Mouse (Mus musculus) frontal cortex, postnatal 14 days (tissue): ENCODE results near the gene Tmem95.
"Not testable (repeated sequence)": the region's sequence is repeated elsewhere in the genome, so short reads cannot be mapped to it uniquely, and the experiment has no call there.

ENCODE experiments used
- DNase-seq, 2 experiments: peaks; one replicate each; pipeline ENCODE4 v3.0.0; 2022; ENCODE audit warnings: low spot score in 2 of 2

Tmem95 gene

DNA sequence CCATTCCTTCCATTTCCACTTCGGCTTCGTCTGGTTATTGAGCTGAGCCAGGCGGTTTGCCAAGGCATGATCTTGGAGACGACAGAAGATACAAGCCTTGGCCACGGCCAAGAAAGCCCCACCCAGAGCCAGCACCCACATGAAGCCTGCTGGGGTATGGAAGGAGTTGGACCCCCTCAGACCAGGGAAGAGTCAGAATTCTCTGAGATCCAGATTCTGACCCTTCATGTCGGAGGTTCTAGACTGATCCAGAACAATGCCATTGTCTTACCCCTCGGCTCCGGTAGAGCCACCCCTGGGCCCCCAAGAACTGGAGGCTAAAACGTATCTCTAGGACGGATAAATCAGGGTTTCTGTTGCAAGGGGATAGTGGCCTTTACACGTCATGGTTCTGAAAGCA, at the start of gene Tmem95:
Gene Tmem95, minus strand, starts transcription at position 141 of the 400 bp plus-strand sequence.
- no peak for DNase-seq

DNA sequence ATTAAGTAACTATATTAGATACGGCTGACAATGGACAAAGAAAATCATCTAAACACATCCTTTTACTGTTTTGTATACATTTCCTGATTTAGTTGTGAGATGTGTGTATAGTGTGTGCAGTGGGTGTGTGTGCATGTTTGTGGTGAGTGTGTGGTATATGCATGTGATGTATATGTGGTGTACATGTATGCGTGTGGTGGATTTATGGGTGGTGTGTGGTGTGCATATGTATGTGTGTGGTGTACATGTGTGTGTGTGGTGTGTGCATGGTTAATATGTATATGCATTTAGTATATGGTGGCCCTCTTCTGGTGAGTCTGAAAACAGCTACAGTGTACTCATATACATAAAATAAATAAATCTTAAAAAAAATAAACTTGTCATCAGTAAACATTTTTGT, 49.7 kb upstream of the Tmem95 start:
- DNase-seq = no peak

DNA sequence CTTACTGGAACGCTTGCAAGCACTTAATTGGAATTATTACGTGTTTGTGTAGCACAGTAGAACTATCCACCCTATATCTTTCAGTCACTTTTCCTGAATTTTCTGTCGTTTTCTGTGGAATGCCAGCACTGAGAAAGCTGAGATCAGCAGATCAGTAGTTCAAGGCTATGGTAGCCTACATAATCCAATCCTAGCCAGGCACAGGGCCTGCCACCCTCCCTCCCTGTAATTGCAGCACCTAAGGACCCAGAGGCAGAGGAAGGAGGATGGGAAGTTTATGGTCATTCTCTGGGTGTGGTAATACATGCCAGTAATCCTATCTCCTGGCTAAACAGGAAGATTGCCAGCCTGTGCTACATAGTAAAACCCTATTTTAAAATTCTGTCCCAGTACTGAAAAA, 45.0 kb upstream of the Tmem95 start:
- DNase-seq = no peak

DNA sequence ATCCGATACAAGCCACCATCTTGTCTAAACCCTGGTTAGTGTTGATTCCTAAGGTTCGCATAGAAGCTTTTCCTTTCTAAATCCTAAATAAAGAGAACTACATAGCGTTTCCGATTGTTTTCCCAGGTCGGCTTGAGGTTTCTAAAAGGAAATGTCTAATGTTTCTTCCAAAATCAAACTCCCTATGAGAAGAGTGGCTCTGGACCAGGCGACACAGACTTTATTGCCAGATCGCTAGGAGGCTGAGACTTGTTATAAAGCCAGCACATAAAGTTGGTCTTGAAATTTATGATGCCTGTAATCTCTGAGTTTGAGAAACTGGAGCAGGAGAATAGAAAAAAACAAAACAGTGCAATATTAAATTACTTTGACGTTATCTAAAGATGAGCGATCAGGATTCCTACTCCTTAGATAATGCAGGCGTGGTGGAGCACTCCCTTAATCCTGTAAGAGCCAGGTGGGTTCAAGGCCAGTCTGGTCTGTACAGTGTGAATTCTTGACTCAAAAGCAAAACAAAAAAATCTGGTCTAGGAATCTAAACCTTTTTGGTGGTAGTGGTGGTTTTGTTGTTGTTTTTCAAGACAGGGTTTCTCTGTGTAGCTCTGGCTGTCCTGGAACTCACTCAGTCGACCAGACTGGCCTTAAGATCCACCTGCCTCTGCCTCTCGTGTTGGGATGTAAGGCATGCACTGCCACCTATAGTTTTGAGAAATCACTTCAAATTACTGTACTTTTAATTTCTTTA, 44.4 kb upstream of the Tmem95 start:
- DNase-seq = no peak

DNA sequence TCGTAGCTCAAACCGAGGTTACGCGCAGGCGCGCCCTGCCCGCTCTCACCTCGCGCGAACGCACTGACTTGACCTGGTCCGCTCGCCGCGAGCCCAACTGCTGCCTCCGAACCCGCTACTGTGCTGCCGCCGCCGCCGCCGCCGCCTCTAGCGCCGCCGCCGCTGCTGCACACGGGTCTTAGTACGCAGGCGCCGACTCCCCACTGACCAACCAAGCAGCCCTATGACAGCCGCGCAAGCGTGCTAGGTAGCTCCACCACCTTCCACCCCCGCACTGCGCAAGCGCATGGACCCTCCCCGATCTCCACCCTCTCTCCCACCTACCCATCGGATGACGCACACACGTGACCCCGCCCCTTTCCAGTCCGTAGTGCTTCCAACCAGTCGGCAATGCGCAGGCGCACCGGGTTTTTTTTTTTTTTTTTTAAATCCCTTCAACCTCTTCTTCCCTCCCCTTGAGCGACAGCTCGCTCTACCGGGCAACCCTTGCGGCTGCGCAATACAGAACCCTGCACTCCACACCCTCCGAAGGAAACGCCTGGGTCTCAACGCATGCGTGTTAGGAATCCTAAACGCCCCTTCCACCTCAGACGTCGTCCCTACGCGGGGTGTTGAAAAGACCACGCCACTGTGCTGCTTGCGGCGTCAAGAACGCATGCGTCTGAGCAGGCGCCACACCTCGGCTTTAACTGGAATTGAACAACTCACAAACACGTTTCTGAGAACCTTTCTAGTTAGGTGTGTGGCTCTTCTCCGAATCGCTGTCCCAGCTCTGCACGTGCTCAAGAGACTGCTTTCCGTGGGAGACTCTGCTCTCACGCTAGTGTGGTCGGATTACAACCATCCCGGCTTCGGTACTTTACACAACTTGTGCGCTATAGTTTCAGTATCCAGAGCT, 43.5 kb upstream of the Tmem95 start, which contains the start of gene Eif5a:
Gene Eif5a, minus strand, starts transcription at position 845 of the 898 bp plus-strand sequence.
- DNase-seq = peak; percentile 100

DNA sequence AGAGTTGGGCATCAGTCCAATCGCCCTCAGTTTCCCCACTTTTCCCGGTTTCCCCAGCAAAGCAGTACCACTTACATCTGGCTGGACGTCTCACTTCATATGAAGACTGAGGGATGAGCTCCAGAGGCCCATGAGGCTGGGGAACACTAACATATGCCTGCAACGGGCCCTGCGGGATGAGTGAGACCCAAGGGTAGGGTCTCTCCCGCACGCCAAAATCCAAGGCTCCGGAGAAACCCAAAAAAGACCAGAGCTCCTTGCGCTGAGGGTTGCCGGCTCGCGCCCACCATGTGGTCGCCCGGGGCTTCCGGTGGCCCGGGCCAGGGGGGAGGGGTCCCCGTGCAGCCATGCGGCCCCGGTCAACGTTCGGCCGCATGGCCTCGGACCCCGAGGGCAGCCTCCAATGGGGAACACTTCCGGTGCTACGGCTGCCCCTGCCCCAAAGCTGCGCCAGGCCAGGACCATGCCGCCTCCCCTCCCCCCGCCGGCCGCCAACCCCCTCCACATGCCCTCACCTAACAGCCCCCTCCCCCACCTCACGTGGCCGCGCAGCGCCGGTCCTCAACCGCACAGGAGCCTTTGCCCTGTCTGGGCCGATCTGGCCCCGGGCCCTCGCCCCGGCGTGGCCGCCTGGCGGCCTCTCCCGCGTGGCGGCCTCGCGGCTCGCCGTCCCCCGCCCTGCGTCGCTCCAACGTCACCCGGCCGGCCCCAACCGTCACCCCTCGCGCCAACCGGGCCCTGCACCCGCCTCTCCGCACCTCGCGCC, 42.6 kb upstream of the Tmem95 start:
- peak in 1 of 2 experiments; percentile 36 for DNase-seq

DNA sequence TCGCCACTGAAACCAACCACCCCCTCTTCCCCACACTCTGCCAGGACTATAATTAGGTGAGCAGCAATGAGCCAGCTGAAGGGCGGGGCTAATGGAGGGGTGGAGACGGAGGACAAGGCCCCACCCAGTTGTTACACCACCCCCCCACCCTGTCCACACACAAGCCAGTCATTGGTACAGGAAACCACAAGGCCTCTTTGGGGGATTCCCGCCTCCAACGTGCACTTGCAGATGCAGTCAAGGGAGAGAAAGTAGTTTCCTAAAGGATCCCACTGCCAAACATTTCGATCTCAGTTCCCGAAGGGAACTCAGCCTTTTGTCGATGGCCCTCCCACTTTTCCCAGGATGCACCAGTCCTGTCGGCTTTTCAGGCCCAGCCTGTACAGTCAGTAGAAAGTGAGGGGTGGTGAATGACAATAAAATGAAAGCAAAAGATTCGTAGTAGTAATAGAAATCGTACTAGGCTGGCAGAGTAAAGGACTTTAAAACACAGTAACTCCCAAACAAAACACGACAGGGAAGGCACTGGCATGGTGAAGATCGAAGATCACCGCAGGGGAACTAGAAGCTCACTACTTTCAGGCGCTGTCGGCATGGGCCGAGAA, 41.9 kb upstream of the Tmem95 start:
- DNase-seq = peak in 1 of 2 experiments; percentile 25

DNA sequence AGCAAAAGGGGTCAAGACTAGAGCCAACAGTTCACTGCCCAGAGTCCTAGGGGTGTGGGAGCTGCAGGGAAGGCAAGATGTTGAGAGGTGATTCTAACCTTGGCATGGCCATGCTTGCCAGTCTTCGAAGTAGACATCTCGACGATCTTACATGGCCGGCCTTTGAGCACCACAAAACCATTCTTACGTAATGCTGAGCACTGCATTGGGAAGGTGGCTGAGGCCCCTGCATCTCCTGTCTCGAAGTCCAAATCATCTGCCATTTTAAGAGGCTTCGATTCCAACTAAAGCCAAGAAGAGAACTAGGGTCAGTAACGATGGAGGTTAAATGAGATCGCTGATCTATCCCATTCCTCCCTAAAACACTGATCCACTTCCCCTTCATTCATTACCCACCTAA, 41.2 kb upstream of the Tmem95 start:
- DNase-seq = no peak

DNA sequence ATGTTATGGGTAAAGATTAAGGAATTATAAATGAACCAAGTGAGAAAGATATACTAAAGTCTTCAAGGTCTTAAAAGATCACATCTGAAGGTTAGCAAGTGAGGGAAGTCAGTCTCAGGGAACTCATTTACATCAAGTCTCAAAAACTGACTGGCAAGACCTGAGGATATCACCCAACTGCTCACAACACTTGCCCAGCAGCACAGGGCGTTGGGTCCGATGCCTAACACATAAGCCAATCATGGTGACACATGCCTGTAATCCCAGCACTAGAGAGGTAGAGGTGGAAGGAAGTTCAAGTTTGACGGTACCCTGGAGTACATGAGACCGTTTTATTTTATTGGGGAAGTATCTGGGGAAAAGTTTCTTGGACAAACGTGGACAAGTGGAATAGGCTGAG, 40.3 kb upstream of the Tmem95 start:
- no peak for DNase-seq

DNA sequence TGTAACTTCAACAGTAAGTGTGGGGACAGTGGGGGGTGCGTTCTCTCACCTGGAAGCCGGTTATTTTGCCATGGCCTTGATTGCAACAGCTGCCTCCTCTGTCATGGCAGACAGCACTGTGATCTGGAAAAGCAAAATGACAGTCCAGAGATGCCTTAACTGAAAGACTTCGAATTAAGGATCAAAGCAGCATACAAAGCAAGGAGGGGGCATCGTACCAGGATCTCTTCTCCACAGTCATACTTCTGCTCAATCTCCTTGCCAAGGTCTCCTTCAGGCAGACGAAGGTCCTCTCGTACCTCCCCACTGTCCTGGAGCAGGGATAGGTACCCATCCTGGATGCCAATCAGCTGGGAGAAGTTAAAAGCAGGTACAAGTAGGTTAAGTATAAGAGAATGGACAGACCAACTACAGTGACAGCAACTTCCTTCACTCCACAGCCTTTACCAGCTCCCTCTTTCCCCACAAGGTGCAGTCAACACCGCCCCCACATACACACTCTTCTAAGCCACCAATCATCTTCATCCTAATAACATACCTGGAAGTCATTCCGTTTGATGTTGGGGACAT, 39.6 kb upstream of the Tmem95 start:
- DNase-seq = no peak

DNA sequence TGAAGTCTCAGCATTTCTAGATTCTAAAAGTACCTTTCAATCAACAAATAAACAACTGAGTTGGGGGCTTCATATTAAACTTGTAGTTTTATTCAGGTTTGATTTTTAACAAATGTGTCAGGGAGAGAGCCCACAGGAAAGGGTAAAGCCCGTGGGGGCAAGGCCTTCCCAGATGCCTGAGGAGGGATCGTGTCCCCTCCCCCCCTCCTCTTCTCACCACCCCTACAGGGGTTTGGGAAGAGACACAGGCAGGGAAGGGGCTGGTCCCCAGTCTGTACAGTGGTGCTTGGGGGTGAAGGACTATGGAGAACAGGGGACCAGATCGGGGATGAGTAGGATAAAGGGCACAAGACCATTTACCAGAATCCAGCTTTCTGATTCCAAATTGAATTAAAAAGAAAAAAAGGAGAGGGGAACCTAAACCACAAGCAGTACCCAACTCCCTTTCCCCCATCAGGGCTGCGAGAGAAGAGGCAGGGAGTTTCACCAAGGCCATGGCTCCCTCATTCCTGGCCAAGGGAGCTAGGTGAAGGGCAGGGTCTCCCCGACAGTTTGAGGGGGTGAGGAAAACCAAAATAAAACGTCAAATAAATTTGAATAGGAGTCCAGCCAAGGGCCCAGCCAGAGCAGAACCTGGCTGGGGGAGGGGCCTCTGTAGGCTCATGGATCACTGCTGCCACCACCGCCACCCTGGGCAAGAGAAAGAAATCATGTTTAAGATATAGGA, 39.0 kb upstream of the Tmem95 start:
- not testable (repeated sequence) for DNase-seq

DNA sequence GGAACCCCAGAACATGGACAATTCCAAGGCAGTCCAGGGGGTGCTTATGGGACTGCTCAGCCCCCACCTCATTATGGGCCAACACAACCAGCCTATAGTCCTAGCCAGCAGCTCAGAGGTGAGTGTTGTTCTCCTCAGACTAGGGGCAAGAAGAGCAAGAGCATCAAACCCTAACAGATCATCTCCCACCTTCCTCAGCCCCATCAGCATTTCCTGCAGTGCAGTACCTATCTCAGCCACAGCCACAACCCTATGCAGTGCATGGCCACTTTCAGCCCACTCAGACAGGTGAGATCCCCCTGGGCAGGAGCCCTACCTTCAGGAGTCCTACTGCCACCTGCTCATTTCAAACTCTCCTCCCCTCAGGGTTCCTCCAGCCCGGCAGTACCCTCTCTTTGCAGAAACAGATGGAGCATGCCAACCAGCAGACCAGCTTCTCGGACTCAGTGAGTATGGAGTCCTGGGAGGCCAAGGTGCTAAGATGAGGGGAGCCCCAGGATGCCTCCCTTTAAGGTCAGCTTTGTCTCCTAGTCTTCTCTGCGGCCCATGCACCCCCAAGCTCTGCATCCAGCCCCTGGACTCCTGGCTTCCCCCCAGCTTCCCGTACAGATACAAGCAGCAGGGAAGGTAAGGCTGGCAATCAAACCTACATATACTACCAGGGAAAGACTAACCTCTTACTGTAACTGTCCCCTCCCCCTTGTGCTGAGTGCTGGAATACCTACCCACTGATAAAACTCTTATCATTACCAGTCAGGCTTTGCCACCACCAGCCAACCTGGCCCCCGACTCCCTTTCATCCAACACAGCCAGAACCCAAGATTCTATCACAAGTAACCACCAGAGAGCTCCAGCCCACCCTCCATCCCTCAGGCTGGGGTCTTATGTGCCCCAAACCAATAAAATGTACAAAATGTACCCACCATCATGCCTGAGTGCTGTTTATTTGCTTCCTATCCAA, 38.1 kb upstream of the Tmem95 start:
- no peak for DNase-seq

DNA sequence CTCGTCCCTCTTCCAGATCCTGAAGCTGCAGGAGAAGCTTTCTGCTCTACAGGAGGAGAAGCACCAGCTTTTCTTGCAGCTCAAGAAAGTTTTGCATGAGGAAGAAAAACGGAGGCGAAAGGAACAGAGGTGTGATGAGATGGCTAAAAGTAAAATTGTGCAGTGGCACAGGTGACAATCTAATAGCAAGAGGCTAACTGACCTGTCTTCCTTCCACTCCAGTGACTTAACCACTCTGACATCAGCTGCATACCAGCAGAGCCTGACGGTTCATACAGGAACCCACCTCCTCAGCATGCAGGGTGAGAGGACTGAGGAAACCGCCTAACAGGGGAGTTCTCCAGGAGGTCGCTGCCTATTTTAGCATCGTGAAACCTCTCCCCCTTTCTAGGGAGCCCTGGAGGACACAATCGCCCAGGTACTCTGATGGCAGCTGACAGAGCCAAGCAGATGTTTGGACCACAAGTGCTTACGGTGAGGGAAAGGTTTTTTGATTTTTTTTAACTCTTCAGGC, 37.2 kb upstream of the Tmem95 start:
- DNase-seq = no peak

DNA sequence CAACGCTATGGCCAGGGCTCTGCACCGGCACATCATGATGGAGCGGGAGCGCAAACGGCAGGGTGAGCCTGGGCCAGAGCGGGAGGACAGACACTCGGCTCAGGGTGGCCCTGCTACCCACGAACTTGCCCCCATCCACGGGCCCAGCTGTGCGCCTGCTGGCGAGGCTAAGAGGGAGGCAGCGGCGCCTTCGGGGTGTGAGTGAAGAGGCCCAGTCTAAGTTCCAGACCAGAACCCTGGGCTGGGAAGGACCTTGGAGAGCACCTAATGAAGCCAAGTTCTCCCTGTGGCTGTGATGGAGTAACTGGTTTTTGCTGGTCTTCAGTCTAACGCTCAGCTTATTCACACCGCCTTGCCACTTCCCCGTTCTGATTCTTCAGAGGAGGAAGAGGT, 36.5 kb upstream of the Tmem95 start:
- DNase-seq = no peak

DNA sequence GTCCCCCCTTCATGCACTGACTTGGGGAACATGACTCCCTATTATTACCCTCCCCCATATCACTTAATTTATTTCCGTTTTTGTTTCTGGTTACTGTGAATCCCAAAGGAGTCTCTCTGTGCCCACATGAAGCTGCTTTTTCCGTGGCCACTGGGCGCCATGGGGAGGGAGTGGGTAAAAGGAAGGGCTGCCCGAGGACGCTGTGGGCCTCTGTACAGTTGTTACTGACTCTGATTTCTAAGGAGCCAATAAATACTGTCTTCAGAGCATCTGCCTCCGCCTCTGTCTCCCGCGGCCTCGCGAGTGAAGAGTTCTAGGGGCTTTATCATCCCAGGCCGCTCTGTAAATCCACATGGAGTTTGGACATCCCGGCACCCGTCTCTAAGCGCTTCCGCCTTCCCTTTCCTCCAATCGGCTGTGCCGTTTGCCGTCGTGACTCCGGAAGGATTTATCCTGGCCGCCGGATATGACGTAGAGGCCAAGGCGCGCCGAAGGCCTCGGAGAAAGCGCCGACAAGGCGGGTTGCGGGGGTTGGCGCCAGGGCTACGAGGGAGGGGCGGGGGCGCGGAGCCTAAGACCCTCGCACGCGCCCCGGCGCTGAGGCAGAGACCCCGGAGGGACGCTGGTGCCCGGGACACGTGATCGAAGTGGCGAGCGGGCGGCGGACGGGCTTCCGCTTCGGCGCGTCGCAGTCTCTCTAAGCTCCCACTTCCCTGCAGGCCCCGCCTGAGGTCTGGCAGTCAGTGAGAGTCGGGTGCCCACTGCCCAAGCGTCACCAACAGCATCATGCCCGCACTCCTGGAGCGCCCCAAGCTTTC, 35.9 kb upstream of the Tmem95 start, which contains the start of gene Gps2:
Gene Gps2, plus strand, starts transcription at position 335 of the 818 bp plus-strand sequence.
- peak; percentile 90 to 92 for DNase-seq

DNA sequence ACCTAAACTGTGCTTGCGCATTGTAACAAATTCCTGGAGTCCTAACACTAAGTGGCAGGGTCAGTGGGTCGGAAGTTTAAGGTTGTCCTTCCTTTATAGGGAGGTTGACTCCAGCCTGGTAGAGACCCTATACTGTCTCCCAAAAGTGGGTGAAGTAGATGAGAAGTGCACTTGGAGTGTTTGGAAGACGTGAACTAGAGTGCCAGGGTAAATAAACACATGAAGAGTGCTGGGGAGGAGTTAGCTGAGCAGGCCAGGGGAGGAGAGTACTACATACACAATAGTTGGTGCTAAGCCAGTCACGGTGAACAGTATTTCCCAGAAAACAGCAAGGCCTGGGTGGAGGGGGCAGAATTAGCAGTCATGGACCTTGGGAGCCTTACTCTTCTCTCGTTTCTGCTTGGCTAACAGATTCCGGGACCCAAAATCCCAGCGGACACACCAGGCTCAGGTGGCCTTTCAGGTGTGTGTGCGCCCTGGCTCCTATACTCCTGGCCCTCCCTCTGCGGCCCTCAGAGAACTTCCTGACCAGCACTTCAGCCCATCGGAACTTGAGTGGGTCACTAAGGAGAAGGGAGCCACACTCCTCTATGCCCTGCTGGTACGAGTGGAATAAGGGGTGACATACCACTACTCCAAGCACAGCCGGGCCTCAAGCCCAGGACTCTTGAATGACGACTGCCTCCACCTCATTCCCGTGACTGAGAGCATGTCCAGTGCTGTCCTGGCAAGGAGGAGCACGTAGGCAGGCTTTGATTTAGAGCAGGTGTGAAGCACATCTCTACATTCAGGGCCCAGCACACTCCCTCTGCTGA, 35.1 kb upstream of the Tmem95 start:
- DNase-seq = no peak

DNA sequence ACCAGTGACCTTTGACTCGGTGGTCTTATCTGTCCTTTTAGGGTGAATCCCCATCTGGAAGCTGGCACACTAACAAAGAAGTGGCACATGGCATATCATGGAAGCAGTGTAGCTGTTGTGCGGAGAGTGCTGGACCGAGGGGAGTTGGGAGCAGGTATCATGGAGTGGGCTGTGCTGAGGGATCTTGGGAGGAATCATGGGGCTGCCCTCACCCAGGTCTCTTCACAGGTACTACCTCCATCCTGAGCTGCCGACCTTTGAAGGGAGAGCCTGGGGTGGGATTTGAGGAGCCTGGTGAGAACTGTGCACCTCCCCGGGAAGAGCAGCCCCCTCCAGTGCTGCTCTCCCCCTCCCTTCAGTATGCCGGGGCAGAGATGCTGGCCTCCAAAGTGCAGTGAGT, 33.9 kb upstream of the Tmem95 start:
- DNase-seq = no peak
